Mouse (Mus musculus): ENCODE results near the gene Ift22. TPM values are rescaled to one million over a fixed set of nuclear protein-coding genes. Genes with fewer than 3 reads are reported as not detected.
"Not testable (repeated sequence)": the region's sequence is repeated elsewhere in the genome, so short reads cannot be mapped to it uniquely, and the experiment has no call there.

Ift22 gene
- total RNA-seq, 2 experiments from 2014 or later: 81.0 to 87.2 TPM

DNA sequence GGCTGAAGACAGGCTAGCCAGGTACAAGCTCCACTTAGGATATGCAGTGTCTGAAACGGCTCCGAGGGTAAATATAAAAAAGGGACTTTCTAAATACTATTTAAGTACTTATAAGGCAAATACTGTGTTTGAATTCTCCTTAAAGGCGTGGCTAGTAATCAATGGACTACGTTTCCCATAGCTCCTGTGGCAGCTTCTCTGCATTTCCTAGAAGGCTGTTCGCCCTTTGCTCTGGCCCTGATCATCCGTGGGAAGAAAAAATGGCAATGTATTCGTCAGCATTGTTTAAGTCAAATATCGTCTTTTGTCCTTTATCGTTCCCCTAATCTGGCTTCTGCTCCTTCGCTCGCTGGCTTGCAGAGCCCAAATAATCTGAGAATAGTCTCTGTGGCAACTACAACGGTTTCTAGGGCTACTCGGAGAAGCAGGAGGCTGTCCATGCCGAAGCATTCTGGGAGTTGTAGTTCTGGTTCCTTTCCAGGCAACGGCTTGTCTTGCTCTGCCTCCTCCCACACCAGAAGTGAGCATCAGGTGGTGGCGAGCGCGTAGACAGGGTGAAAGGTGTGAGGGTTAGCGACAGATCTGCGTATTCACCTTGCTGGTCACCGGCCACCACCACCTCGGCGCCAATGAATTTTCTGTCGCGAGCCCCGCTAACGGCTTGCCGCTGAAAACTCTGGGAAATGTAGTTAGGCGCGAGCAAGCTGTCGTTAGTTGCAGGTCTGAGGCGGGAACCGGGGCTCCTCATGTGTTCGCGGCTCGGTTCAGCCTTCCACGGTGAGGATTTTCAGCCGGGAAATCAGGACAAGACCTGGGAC, 10.9 kb downstream of the Ift22 start:
- DNase-seq (ENCODE audit: low spot score in 2 of 2): peak; percentile 72 to 85
- no peak for TF ChIP-seq CTCF (conservative IDR thresholded peaks at IDR 0.05)
- Histone ChIP-seq H3K4me3 (peak overlapping the region; percentile 77), H3K27ac (peak overlapping the region; percentile 97)

GRCm38 (mm10) chr5:136919546-136920301, 11.8 kb downstream of the Ift22 start:
- TF ChIP-seq CTCF (conservative IDR thresholded peaks at IDR 0.05): no peak
- Histone ChIP-seq H3K4me3 (peak overlapping the region; percentile 77), H3K27ac (peak overlapping the region; percentile 97)
- DNase-seq (ENCODE audit: low spot score in 2 of 2): no peak

- DNase-seq (ENCODE audit: low spot score in 2 of 2): no peak
- H3K27ac ChIP-seq: no peak overlapping the region
- no peak overlapping the region for H3K4me3 ChIP-seq
- no peak for TF ChIP-seq CTCF (conservative IDR thresholded peaks at IDR 0.05)
These were observed 14.9 kb downstream of the Ift22 start for GRCm38 (mm10) chr5:136922830-136923229.

DNA sequence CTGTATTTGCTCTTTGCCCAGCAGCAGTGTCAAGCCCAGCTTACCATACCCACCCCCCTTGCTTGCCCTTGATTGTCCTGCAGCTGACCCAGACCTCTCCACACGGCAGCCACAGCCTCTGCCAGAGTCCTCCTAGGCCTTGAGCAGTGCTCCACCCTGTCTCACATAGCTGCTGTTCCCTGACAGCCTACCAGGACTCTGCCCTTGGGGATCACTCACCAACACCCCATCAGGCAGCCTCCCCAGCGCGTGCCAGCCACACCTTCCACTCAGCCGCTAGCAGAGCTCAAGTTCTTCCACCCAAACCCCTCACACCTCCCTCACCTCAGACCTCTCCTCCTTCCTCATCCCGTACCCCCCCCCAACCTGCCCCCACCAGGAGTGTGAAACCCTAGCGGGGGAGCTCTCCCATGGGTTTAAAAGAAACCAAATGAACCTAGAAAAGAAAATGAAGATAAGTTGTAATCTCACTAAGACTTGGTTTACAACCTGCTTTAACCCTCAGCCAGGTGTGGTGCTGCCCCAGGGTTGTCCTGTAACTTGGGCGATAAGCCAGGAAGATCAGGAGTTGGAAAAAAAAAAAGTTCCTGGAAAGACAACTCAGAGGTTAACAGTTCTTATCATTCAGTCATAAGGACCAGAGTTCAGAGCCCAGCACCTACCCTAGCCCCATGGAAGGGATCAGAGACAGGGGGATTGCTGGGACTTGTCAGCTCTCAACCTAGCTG, 16.0 kb downstream of the Ift22 start:
- no peak overlapping the region for H3K4me3 ChIP-seq

DNA sequence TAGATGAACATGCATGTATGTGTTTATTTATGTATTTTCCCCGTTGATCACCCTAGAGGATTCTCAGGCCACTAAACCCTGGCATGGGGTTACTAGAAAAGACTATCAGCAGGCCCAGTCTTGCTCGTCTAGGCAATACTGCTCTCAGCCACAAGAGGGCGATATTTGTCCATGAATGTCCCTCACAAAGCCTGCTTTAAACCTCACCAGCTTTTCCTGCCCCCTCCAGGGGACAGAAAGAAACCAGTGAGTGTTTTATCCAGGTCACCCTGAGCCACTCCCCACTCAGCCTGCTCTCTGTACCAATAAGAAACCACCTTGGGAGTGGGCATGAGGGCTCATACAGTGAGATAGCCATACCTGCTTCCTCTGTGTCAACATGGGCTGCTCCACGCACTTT, 21.1 kb downstream of the Ift22 start:
- Histone ChIP-seq H3K4me3 (no peak overlapping the region), H3K27ac (no peak overlapping the region)
- TF ChIP-seq CTCF (conservative IDR thresholded peaks at IDR 0.05): peak; percentile 97
- DNase-seq (ENCODE audit: low spot score in 2 of 2): peak; percentile 79 to 84

More for the DNA sequence above, 16.0 kb downstream of the Ift22 start:
- TF ChIP-seq CTCF (conservative IDR thresholded peaks at IDR 0.05): no peak
- H3K27ac ChIP-seq: no peak overlapping the region
- no peak for DNase-seq (ENCODE audit: low spot score in 2 of 2)

GRCm38 (mm10) chr5:136931896-136932295, 23.9 kb downstream of the Ift22 start:
- DNase-seq (ENCODE audit: low spot score in 2 of 2): peak in 1 of 2 experiments; percentile 36
- H3K4me3 ChIP-seq: no peak overlapping the region
- no peak for TF ChIP-seq CTCF (conservative IDR thresholded peaks at IDR 0.05)
- H3K27ac ChIP-seq: peak overlapping the region; percentile 40; the same call in 1 of the 2 replicates

- Histone ChIP-seq H3K4me3 (no peak overlapping the region), H3K27ac (no peak overlapping the region)
- no peak for TF ChIP-seq CTCF (conservative IDR thresholded peaks at IDR 0.05)
- DNase-seq (ENCODE audit: low spot score in 2 of 2): no peak
These were observed 25.0 kb downstream of the Ift22 start for GRCm38 (mm10) chr5:136932956-136933355.

- DNase-seq (ENCODE audit: low spot score in 2 of 2): no peak
- Histone ChIP-seq H3K27ac (no peak overlapping the region), H3K4me3 (no peak overlapping the region)
- no peak for TF ChIP-seq CTCF (conservative IDR thresholded peaks at IDR 0.05)
These were observed 26.0 kb downstream of the Ift22 start for GRCm38 (mm10) chr5:136933930-136934329.

- no peak for DNase-seq (ENCODE audit: low spot score in 2 of 2)
- Histone ChIP-seq H3K4me3 (no peak overlapping the region), H3K27ac (no peak overlapping the region)
- TF ChIP-seq CTCF (conservative IDR thresholded peaks at IDR 0.05): peak; percentile 73
These were observed 28.1 kb downstream of the Ift22 start for GRCm38 (mm10) chr5:136935905-136936695.

GRCm38 (mm10) chr5:136936750-136937149, 28.8 kb downstream of the Ift22 start:
- Histone ChIP-seq H3K27ac (no peak overlapping the region), H3K4me3 (no peak overlapping the region)
- no peak for TF ChIP-seq CTCF (conservative IDR thresholded peaks at IDR 0.05)
- DNase-seq (ENCODE audit: low spot score in 2 of 2): no peak

DNA sequence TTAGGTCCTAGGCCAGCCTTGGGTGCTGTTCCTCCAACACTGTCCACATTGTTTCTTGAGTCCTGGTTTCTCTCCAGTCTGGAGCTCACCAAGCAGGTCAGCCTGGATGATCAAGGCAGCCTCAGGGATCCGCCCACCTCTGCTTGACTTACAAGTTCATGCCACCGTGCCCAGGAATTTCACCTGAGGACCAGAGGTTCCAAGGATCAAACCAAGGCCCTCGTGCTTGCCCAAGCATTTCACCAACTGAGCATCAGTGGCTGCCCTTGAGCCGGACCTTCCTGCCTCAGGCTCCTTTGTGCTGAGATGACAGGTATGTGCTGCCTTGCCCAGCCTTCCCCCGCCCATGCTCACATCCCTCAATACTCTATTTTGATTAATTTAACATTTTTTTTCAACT, 29.7 kb downstream of the Ift22 start:
- no peak for TF ChIP-seq CTCF (conservative IDR thresholded peaks at IDR 0.05)
- DNase-seq (ENCODE audit: low spot score in 2 of 2): no peak
- H3K27ac ChIP-seq: no peak overlapping the region
- no peak overlapping the region for H3K4me3 ChIP-seq

- DNase-seq (ENCODE audit: low spot score in 2 of 2): no peak
- no peak overlapping the region for H3K4me3 ChIP-seq
- no peak overlapping the region for H3K27ac ChIP-seq
- peak; percentile 71 for TF ChIP-seq CTCF (conservative IDR thresholded peaks at IDR 0.05)
These were observed 31.3 kb downstream of the Ift22 start for GRCm38 (mm10) chr5:136939284-136939683.

- DNase-seq (ENCODE audit: low spot score in 2 of 2); H3K27ac ChIP-seq; H3K4me3 ChIP-seq: not testable (repeated sequence)
These were observed 32.1 kb downstream of the Ift22 start for GRCm38 (mm10) chr5:136940029-136940428.
